Mouse (Mus musculus) intestine, postnatal 0 days (tissue): ENCODE results near the gene Daam2. TPM values are rescaled to one million over a fixed set of nuclear protein-coding genes. Genes with fewer than 3 reads are reported as not detected.

Experiments
- ATAC-seq: fragments of 200-750 bp; cut with Nextera tagmentation; 2 replicates; pipeline ENCODE4 v1.8.0; 2017; ENCODE audit warnings: mild to moderate bottlenecking, moderate TSS enrichment, moderate library complexity
- H3K27ac ChIP-seq: fragments of 300-500 bp; sonication (generic); 2 replicates; pipeline ENCODE4 v1.5.1; 2014; ENCODE audit warnings: mild to moderate bottlenecking, low read depth, low read length, moderate library complexity
- H3K27me3 ChIP-seq: fragments of 300-500 bp; sonication (generic); replicated peaks from 2 replicates; pipeline ENCODE4 v1.6.1; 2014; ENCODE audit warnings: low read length, mixed read lengths; ENCODE audit not compliant: control insufficient read depth, insufficient read depth
- H3K36me3 ChIP-seq: fragments of 300-500 bp; sonication (generic); 2 replicates; pipeline ENCODE4 v1.6.1; 2014; ENCODE audit warnings: mild to moderate bottlenecking, moderate library complexity; ENCODE audit not compliant: control insufficient read depth, insufficient read depth
- H3K4me1 ChIP-seq: fragments of 300-500 bp; sonication (generic); replicated peaks from 2 replicates; pipeline ENCODE4 v1.6.1; 2014; ENCODE audit warnings: antibody characterized with exemption, low read length, mixed read lengths; ENCODE audit not compliant: control insufficient read depth, insufficient read depth
- H3K4me2 ChIP-seq: fragments of 300-500 bp; sonication (generic); replicated peaks from 2 replicates; pipeline ENCODE4 v1.6.1; 2014; ENCODE audit warnings: low read depth, mild to moderate bottlenecking, moderate library complexity
- H3K4me3 ChIP-seq: fragments of 300-500 bp; sonication (generic); 2 replicates; pipeline ENCODE4 v1.5.1; 2014; ENCODE audit warnings: low read depth, low read length
- H3K9ac ChIP-seq: fragments of 300-500 bp; sonication (generic); 2 replicates; pipeline ENCODE4 v1.6.1; 2014; ENCODE audit warnings: mild to moderate bottlenecking, low read depth, low read length
- H3K9me3 ChIP-seq: fragments of 300-500 bp; sonication (generic); 2 replicates; pipeline ENCODE4 v1.6.1; 2016; ENCODE audit warnings: mixed run types; ENCODE audit not compliant: control insufficient read depth
- CTCF ChIP-seq: sonication (generic); IDR thresholded peaks from 2 replicates; pipeline ENCODE4 v1.5.1; 2016; ENCODE audit warnings: low read depth, mild to moderate bottlenecking, control low read depth, antibody characterized with exemption, moderate library complexity
- WGBS: fragments of 180-500 bp; shearing (Covaris S2); extraction: QIAGEN DNeasy Blood & Tissue Kit; methylation state at CpG from one replicate; pipeline ENCODE4 v1.1.7; 2014; 5-methylcytosine and 5-hydroxymethylcytosine counted together
- polyA plus RNA-seq: library from polyadenylated mRNA; unstranded; fragments of >200 nt; fragmentation: Nextera tagmentation; extraction: Ambion mirVana; gene quantifications from 2 replicates; pipeline ENCODE4 v1.2.1, GENCODE M21; 2015

Daam2 gene
- polyA plus RNA-seq, 1 experiment from 2014 or later, result 1.5 TPM

DNA sequence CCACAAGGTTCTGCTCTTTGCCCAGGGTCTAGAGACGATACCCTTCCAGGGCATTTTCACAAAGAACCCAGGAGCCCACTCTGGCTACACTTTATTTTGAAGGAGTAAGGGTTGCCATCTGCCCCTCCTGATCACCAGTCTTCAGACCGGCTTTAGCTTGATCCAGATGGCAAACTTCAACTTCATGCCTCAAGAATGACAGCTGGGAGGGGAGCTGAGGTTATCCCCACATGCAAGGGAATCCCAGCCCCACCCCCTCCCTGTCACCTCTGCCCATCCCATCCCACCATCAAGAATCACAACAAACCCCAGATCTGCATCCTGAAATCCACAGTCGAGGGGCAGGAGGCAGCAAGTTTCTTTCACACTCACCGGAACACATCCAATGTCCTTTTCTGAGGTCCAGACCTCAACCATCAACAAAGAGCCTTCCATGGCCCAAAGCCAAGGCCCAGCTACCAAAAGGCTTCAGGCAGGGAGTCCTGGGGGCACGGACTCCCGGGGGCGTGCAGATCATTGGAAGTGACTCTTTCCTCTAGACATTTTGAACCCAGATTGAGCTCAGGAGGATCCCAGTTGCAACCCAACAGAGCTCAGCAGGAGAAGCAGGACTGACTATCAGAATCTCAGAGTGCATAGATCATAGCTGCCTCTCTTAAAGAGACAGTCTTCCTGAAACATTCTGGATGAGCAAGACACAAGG, 35.5 kb downstream of the Daam2 start:
- TF ChIP-seq CTCF, result no peak
- H3K4me2 ChIP-seq, result no peak overlapping the region
- H3K9me3 ChIP-seq, result no peaks in the 10 kb centered on the region
- H3K27ac ChIP-seq, result no peak overlapping the region
- no peak overlapping the region for H3K4me3 ChIP-seq
- no peak for ATAC-seq
- no peaks in the 10 kb centered on the region for H3K4me1 ChIP-seq
- no peaks in the 10 kb centered on the region for H3K27me3 ChIP-seq
- H3K36me3 ChIP-seq, result no peaks in the 10 kb centered on the region
- no peak overlapping the region for H3K9ac ChIP-seq
- WGBS, result 61% methylated on average over 7 of the region's 7 CpGs

DNA sequence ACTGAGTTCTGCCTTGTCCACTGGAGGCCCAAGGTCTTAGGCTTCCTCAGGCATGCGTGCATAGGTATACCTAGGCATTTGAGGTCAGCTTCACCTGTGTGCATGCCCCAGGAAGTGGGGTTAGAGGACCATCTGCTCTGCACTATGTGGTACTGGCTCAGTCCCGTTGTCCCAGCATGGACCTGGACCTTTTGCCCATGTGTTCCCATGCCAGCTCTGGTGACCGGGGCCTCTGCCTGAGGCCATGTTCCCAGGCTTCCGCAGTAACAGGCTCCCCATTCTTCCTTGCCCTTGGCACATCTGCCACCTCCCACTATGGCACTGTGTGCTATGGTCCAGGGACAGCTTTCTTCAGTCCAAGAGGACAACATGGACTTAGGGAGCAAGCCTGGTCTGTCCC, 36.1 kb downstream of the Daam2 start:
- H3K9me3 ChIP-seq, result no peaks in the 10 kb centered on the region
- H3K27ac ChIP-seq, result no peak overlapping the region
- no peaks in the 10 kb centered on the region for H3K27me3 ChIP-seq
- H3K4me2 ChIP-seq, result no peak overlapping the region
- H3K4me1 ChIP-seq, result no peaks in the 10 kb centered on the region
- no peaks in the 10 kb centered on the region for H3K36me3 ChIP-seq
- ATAC-seq, result no peak
- 92% methylated on average over 4 of the region's 4 CpGs for WGBS
- no peak overlapping the region for H3K4me3 ChIP-seq
- no peak overlapping the region for H3K9ac ChIP-seq
- no peak for TF ChIP-seq CTCF

DNA sequence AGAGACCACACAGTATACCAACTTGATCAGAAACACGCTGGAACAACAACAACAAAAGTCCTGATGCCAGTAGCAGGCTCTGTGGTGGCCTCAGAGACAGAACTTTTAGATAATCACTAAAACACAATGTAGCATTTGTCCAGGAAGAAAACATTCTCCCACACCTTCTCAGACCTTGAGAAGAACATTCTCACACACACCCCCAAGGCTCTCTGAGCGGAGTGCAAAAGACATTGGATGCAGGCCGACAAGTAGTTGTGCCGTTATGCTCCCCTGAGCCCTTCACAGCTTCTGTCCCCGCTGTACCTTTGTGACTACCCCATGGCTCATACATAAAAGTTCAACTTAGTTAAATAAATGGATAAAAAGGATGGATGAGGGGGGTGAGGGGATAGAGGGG, 37.6 kb downstream of the Daam2 start:
- Histone ChIP-seq H3K4me3 (no peak overlapping the region), H3K4me1 (no peaks in the 10 kb centered on the region), H3K4me2 (no peak overlapping the region), H3K27ac (no peak overlapping the region), H3K9ac (no peak overlapping the region), H3K27me3 (no peaks in the 10 kb centered on the region), H3K36me3 (no peaks in the 10 kb centered on the region), H3K9me3 (no peaks in the 10 kb centered on the region)
- WGBS, result 84% methylated on average over 5 of the region's 5 CpGs
- no peak for TF ChIP-seq CTCF
- ATAC-seq, result no peak

DNA sequence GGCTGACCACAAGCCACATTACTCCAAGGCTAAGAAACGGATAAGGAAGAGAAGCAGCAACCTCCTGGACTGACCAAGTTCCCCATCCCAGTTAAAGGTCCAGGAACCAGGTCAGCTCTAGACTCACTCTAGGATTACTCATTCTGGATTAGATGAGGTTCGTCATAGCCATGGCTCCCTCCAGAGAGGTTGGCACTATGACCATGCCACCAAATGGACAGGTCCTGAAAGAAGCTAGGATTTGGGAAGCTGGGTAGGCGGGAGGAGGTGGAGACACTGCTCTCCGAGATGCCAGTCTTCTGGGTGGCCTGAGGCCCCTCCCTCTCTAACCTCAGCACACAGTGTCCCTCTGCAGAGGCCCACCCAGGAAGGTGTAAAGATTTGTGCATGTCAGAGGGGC, 38.2 kb downstream of the Daam2 start:
- TF ChIP-seq CTCF, result no peak
- Histone ChIP-seq H3K27me3 (no peaks in the 10 kb centered on the region), H3K4me3 (no peak overlapping the region), H3K4me2 (no peak overlapping the region), H3K27ac (no peak overlapping the region), H3K9me3 (no peaks in the 10 kb centered on the region), H3K9ac (no peak overlapping the region), H3K4me1 (no peaks in the 10 kb centered on the region), H3K36me3 (no peaks in the 10 kb centered on the region)
- WGBS, result 85% methylated on average over 4 of the region's 4 CpGs
- no peak for ATAC-seq

DNA sequence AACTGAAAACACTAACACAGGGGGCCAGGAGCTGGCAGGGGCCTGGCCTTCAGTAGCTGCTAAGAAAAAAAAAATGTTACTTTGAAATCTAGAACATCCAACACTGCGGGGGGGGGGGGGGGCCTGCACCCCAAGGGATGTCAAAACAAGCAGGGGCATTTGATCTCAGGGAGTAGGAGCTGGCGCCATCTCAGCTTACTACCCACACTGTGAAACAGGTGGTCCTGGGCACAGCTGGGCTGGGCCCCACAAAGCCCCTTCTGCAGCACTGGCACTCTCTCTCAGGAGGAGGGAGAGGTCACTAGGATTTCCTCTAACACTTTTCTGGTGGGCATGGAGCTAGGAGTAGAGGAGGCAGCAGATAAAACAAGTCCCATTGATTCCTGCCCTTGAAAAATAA, 39.6 kb downstream of the Daam2 start:
- no peak overlapping the region for H3K27ac ChIP-seq
- 78% methylated on average over 2 of the region's 2 CpGs for WGBS
- no peaks in the 10 kb centered on the region for H3K27me3 ChIP-seq
- H3K9ac ChIP-seq, result no peak overlapping the region
- TF ChIP-seq CTCF, result no peak
- no peaks in the 10 kb centered on the region for H3K9me3 ChIP-seq
- no peak for ATAC-seq
- H3K4me1 ChIP-seq, result no peaks in the 10 kb centered on the region
- no peak overlapping the region for H3K4me3 ChIP-seq
- H3K4me2 ChIP-seq, result no peak overlapping the region
- no peaks in the 10 kb centered on the region for H3K36me3 ChIP-seq

DNA sequence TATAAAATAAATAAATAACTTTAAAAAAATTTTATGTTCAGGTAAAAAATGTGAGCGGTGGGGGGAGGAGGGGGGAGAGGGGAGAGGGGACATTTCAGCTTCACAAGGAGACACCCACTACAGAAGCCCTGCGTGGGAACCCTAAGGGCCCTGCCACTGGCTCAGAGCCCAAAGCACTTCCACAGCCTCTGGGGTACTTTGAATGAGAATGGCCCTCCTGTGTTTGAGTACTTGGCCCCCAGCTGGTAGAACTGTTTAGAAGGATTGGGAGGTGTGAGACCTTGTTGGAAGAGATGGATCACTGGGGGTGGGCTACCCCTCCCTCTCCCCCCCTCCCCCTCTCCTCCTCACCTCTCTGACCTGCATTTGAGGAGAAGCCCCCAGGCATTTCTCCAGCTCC, 41.7 kb downstream of the Daam2 start:
- TF ChIP-seq CTCF, result no peak
- no peaks in the 10 kb centered on the region for H3K4me1 ChIP-seq
- H3K27ac ChIP-seq, result no peak overlapping the region
- whole genome bisulfite sequencing, result 30% methylated on average over 2 of the region's 2 CpGs
- H3K27me3 ChIP-seq, result no peaks in the 10 kb centered on the region
- H3K4me3 ChIP-seq, result no peak overlapping the region
- ATAC-seq, result no peak
- H3K4me2 ChIP-seq, result no peak overlapping the region
- no peak overlapping the region for H3K9ac ChIP-seq
- no peaks in the 10 kb centered on the region for H3K9me3 ChIP-seq
- H3K36me3 ChIP-seq, result no peaks in the 10 kb centered on the region; the same call in 1 of the 2 replicates
